Comparison of ENCODE assay signal across 8 mouse cellular contexts in the genomic region with DNA sequence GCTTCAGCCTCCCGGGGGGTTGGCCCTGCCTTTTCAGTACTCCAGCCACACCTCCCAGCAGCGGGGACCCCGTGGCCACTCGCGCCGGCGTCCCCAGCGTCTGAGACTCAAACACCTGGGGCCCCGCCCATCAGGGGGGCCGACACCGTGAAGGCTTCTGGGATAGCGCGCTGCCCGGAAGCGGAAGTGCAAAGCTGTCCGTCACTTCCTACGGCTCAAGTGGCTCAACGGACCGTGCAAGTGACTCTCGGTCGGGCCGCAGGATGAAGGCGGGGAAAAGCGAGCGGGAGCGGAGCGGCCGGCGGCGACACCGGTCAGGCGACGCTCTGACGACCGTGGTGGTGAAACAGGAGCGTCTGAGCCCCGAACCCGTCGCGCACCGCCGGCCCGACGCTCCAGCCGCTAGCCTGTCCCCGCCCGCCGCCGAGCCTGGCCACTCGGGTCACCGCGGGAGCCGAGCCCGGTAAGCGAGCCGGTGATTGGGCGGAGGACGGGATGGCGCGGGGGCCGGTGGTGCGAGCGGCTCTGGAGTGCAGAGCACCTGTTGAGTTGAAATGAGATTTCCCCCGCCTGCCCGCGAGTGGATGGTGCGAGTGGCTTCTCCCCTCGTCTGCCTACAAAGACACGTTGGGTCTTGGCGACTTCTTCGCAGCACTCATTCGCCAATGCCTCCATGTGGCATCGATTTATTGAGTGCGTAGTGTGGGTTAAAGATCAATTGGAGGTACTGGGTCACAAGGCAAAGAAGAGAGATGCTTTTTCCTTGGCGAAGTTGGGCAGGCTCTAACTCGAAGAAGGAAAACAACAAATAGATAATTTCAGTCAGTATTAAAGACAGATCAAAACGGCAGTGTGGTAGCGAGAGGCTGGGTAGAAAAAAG. TPM values are rescaled to one million over a fixed set of nuclear protein-coding genes. Genes with fewer than 3 reads are reported as not detected.
A peak's percentile ranks its signal among the peaks of the same experiment; 100 is the strongest.
DNase-seq lines count a peak whose midpoint lies in the region; ATAC-seq and TF ChIP-seq lines count a peak whose summit lies in the region.

A gene (plus strand): TSS at position 183 of the 881 bp plus-strand sequence.

- H3K4me2 ChIP-seq in heart, embryonic 12.5 days: peak within 1 kb of the TSS; percentile 79
- H3K4me2 ChIP-seq in kidney, postnatal 0 days (ENCODE audit: low read length): peak within 1 kb of the TSS; percentile 76
- H3K4me2 ChIP-seq in liver, embryonic 11.5 days: peak within 1 kb of the TSS; percentile 90
- peak within 1 kb of the TSS; percentile 88 for H3K4me2 ChIP-seq in stomach, embryonic 14.5 days (replicated peaks; ENCODE audit: low read depth, low read length)

- H3K4me3 ChIP-seq in heart, embryonic 12.5 days: peak within 1 kb of the TSS; percentile 88
- H3K4me3 ChIP-seq in kidney, postnatal 0 days (replicated peaks; ENCODE audit: low read depth, low read length): peak within 1 kb of the TSS; percentile 90
- peak within 1 kb of the TSS; percentile 79 for H3K4me3 ChIP-seq in liver, embryonic 11.5 days (ENCODE audit: low read depth, low read length)
- peak within 1 kb of the TSS; percentile 87 for H3K4me3 ChIP-seq in stomach, embryonic 14.5 days (ENCODE audit: low read depth, low read length)

- no peak for TF ChIP-seq CTCF in kidney, postnatal 0 days (IDR thresholded peaks at IDR 0.05; ENCODE audit: low read depth)

- H3K36me3 ChIP-seq in heart, embryonic 12.5 days: peaks cover 35% of the 10 kb centered on the region
- peaks cover 21% of the 10 kb centered on the region for H3K36me3 ChIP-seq in kidney, postnatal 0 days (ENCODE audit: insufficient read depth, low read length)
- peaks cover 23% of the 10 kb centered on the region for H3K36me3 ChIP-seq in liver, embryonic 11.5 days (ENCODE audit: control insufficient read depth, insufficient read depth, low read length)
- peaks cover 27% of the 10 kb centered on the region for H3K36me3 ChIP-seq in stomach, embryonic 14.5 days (ENCODE audit: control insufficient read depth, insufficient read depth, low read length)

- peak; percentile 97 for ATAC-seq in erythroblast, adult 5-6 weeks (replicated peaks; ENCODE audit: low FRiP score, poor library complexity, severe bottlenecking)
- ATAC-seq in heart, embryonic 12.5 days (ENCODE audit: insufficient number of reproducible peaks, low FRiP score): peak; percentile 94
- ATAC-seq in kidney, postnatal 0 days (replicated peaks; ENCODE audit: low FRiP score, low read depth): peak; percentile 96
- peak; percentile 90 for ATAC-seq in liver, embryonic 11.5 days (replicated peaks; ENCODE audit: low FRiP score)
- ATAC-seq in stomach, embryonic 14.5 days (ENCODE audit: insufficient number of reproducible peaks, insufficient read depth, low FRiP score, low read depth): peak; percentile 93

- H3K9me3 ChIP-seq in heart, embryonic 12.5 days (replicated peaks): no peaks in the 10 kb centered on the region
- H3K9me3 ChIP-seq in kidney, postnatal 0 days (replicated peaks; ENCODE audit: low read length): no peaks in the 10 kb centered on the region
- no peaks in the 10 kb centered on the region for H3K9me3 ChIP-seq in liver, embryonic 11.5 days (ENCODE audit: control insufficient read depth, low read length)
- H3K9me3 ChIP-seq in stomach, embryonic 14.5 days (ENCODE audit: control insufficient read depth, low read depth, low read length): no peaks in the 10 kb centered on the region

- peak within 1 kb of the TSS; percentile 69 for H3K27ac ChIP-seq in heart, embryonic 12.5 days (ENCODE audit: poor library complexity, severe bottlenecking)
- peak within 1 kb of the TSS; percentile 58 for H3K27ac ChIP-seq in kidney, postnatal 0 days
- peak within 1 kb of the TSS; percentile 1; the same call in 1 of the 2 replicates for H3K27ac ChIP-seq in liver, embryonic 11.5 days (ENCODE audit: low read depth, low read length)
- H3K27ac ChIP-seq in stomach, embryonic 14.5 days (ENCODE audit: low read length): no peak within 1 kb of the TSS

- under 1% methylated on average over 77 of the region's 78 CpGs for WGBS in heart, embryonic 12.5 days
- WGBS in kidney, postnatal 0 days: 1% methylated on average over 78 of the region's 78 CpGs
- 1% methylated on average over 78 of the region's 78 CpGs for WGBS in liver, embryonic 11.5 days
- under 1% methylated on average over 78 of the region's 78 CpGs for WGBS in stomach, embryonic 14.5 days

- H3K9ac ChIP-seq in heart, embryonic 12.5 days: peak within 1 kb of the TSS; percentile 88
- peak within 1 kb of the TSS; percentile 91 for H3K9ac ChIP-seq in kidney, postnatal 0 days (ENCODE audit: low read depth, low read length)
- H3K9ac ChIP-seq in liver, embryonic 11.5 days (ENCODE audit: low read depth, low read length): peak within 1 kb of the TSS; percentile 87
- H3K9ac ChIP-seq in stomach, embryonic 14.5 days (replicated peaks; ENCODE audit: low read depth, low read length): peak within 1 kb of the TSS; percentile 81

- peaks cover 10% of the 10 kb centered on the region for H3K4me1 ChIP-seq in heart, embryonic 12.5 days (replicated peaks)
- H3K4me1 ChIP-seq in kidney, postnatal 0 days (replicated peaks; ENCODE audit: insufficient read depth, low read length): peaks cover 7% of the 10 kb centered on the region
- peaks cover 16% of the 10 kb centered on the region for H3K4me1 ChIP-seq in liver, embryonic 11.5 days (replicated peaks; ENCODE audit: control insufficient read depth, insufficient read depth, low read length)
- peaks cover 7% of the 10 kb centered on the region for H3K4me1 ChIP-seq in stomach, embryonic 14.5 days (ENCODE audit: control insufficient read depth, insufficient read depth, low read length)

- peaks cover 9% of the 10 kb centered on the region for H3K27me3 ChIP-seq in heart, embryonic 12.5 days (replicated peaks)
- no peaks in the 10 kb centered on the region for H3K27me3 ChIP-seq in kidney, postnatal 0 days (ENCODE audit: insufficient read depth, low read length)
- H3K27me3 ChIP-seq in liver, embryonic 11.5 days (replicated peaks; ENCODE audit: control insufficient read depth, insufficient read depth, low read length): no peaks in the 10 kb centered on the region; the same call in 1 of the 2 replicates
- H3K27me3 ChIP-seq in stomach, embryonic 14.5 days (ENCODE audit: control insufficient read depth, insufficient read depth, low read length): no peaks in the 10 kb centered on the region

- peak; percentile 97 for DNase-seq in B cell, adult 2 months
- peak; percentile 97 for DNase-seq in brain, adult 2 months (ENCODE audit: low read depth, low spot score)
- DNase-seq in kidney, postnatal 0 days (ENCODE audit: low spot score): peak; percentile 95
- peak; percentile 93 for DNase-seq in liver, embryonic 11.5 days (ENCODE audit: low spot score)
- DNase-seq in naive thymus-derived CD4-positive, alpha-beta T cell, adult 2 months (ENCODE audit: low read depth): peak; percentile 90

RNA-seq across cellular contexts. Expression of the gene that starts here (rescaled TPM):
- 5.9 and 9.8 TPM in 2 replicates for total RNA-seq in erythroblast, adult 5-6 weeks (2015; ENCODE audit: low replicate concordance)
- total RNA-seq in erythroblast, adult 5-6 weeks (2017; ENCODE audit: low replicate concordance): 7.5 and 17.4 TPM in 2 replicates
- 20.6 and 22.6 TPM in 2 replicates for polyA plus RNA-seq in heart, embryonic 12.5 days (2016; fragmentation: Nextera tagmentation; extraction: Ambion mirVana)
- 25.2 and 26.0 TPM in 2 replicates for polyA plus RNA-seq in kidney, postnatal 0 days (2015; fragmentation: Nextera tagmentation; extraction: Ambion mirVana)
- polyA plus RNA-seq in liver, embryonic 11.5 days (2014; fragmentation: Nextera tagmentation; extraction: Ambion mirVana): 26.7 and 31.3 TPM in 2 replicates
- 27.7 and 30.1 TPM in 2 replicates for polyA plus RNA-seq in stomach, embryonic 14.5 days (2014; fragmentation: Nextera tagmentation; extraction: Ambion mirVana)
